Mouse (Mus musculus) erythroid progenitor cell, adult 5-6 weeks (primary cell): ENCODE results near the gene Usp2. TPM values are rescaled to one million over a fixed set of nuclear protein-coding genes. Genes with fewer than 3 reads are reported as not detected.

Source experiments
- ATAC-seq: replicated peaks from 2 replicates; pipeline ENCODE4 v1.8.0; 2016; ENCODE audit warnings: moderate number of reproducible peaks, mild to moderate bottlenecking, moderate TSS enrichment, inconsistent platforms; ENCODE audit not compliant: poor library complexity, low FRiP score, severe bottlenecking
- total RNA-seq, 2 experiments: library from RNA; stranded (forward) in 1 of 2; stranded (reverse) in 1 of 2; fragments of 150-400 nt in 1 of 2; fragments of 186-747, 209-891 nt in 1 of 2; gene quantifications; 2 replicates each; pipeline versions ENCODE4 v1.2.3 to v1.2.4; 2015 to 2017; ENCODE audit warnings: low replicate concordance in 2 of 2

Gene Usp2
- total RNA-seq, 2 experiments from 2014 or later, result not detected

- peak; percentile 91 for ATAC-seq
These were observed 46.4 kb downstream of the Usp2 start, which contains the start of the genes Gm49380 and Rnf26 for GRCm38 (mm10) chr9:44113105-44113789. TSS of gene Gm49380 (minus strand) at chr9:44113500. TSS of gene Rnf26 (minus strand) at chr9:44113517.

- no peak for ATAC-seq
These were observed 47.6 kb downstream of the Usp2 start for GRCm38 (mm10) chr9:44114453-44114852.

- ATAC-seq, result no peak
These were observed 48.8 kb downstream of the Usp2 start for GRCm38 (mm10) chr9:44115599-44115998.

- no peak for ATAC-seq
These were observed 49.4 kb downstream of the Usp2 start for GRCm38 (mm10) chr9:44116182-44116581.

DNA sequence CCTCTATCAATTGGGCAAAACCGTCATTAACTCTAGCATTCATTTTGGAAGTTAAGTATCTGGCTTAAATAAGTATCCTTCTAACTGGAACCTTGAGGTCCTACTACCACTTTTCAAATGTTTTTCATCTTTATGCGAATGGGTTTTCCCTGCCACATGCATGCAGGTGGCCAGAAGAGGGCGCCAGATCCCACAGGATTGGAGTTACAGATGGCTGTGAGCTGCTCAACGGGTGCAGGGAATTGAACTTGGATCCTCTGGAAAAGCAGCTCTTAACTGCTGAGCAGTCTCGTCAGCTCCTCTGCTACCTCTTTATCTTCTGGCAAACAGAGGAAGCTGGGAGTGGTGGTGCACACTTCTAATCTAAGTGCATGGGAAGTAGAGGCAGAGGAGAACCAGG is 52.2 kb downstream of the Usp2 start:
- peak; percentile 76 for ATAC-seq

GRCm38 (mm10) chr9:44119948-44120465 is 53.2 kb downstream of the Usp2 start:
- no peak for ATAC-seq

DNA sequence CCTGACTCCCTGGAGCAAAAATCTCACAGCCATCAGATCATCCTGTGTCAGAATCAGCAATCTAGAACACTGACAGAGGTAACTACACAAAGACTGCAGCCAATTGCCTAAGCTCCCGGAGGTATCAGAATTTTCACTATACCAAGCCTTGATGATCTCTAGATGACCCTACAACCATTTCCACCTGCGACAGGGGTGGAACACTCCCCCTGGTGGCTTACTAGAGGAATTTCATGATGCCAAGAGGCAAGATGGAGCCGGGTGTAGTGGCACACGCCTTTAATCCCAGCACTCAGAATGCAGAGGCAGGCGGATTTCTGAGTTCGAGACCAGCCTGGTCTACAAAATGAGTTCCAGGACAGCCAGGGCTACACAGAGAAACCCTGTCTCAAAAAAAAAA is 57.5 kb downstream of the Usp2 start:
- ATAC-seq, result peak; percentile 59; the same call in 1 of the 2 replicates

- ATAC-seq, result no peak
These were observed 58.2 kb downstream of the Usp2 start for GRCm38 (mm10) chr9:44125026-44125425.

DNA sequence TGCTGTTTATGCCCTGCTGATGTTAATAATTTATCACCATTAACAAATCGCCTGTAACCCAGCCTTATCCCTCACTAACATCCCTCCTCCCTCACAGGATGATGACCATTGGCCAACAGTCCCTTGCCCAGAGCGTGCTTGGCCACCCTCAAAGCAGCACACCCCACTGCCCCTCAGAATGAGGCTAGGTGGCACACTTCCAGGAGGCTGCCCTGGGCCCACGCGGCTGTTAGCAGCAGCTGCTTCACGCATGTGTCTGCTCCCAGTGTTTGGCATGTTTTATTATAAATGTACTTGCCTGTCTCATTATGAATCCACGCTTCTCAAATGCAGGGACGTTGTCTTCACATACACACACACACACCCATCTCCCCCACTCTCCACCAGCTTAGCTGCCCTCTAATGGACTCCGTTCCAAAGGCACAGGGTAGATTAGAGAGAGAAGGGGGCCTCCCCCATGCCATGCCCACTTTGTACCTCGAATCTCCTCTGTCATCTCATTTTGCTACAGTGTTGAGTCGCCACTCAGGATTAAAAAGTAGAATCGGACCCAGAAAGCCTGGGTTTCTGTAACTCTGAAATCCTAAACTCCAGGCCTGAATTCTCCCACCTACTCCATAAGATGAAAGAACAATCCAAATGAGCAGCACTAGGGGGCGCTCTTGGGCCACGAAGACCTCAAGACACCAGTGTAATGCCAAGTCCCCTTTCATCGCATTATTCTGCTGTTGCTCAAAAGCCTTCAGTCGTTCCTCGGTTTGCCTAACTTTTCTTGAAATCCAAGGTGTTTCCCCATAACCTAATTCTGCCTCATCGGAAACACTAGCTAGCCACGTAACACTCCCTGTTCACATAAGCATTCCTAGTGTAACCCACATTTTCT is 59.0 kb downstream of the Usp2 start:
- ATAC-seq, result peak; percentile 71

DNA sequence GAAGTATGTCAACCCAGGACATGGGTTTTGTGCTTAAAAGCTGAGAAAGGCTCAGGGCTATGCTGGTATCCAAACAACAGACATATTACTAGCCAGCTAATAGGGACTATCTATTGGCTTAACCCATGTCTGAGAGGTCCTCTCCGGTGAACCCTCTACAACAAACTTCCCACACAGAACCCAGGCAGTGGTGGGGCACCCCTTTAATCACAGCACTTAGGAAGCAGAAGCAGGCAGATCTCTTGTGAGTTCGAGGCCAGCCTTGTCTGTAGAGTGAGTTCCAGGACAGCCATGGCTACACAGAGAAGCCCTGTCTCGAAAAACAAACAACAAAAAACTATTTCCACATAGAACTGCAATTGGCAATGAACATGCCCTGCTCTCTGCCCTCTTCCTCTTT is 59.9 kb downstream of the Usp2 start:
- no peak for ATAC-seq

DNA sequence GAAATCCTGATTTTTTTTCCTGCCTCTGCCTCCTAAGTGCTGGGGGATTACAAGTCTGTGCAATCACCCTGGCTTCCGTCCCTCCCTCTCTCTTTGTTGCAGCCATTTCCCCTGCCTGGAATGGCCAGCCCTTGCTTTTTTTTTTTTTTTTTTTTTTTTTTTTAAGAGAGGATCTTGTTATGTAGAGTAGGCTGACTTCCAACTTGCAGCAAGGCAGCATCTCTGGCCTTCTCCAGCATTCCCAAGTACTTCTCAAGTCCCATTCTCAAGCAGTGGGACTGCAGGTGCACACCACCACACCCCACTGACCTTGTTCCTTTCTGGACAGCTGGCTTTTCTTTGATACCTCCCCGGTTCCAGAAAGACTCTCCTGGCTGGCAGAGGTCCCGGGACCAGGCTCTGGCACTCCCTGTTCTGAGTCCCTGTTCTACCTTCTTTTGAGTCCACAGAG is 60.6 kb downstream of the Usp2 start:
- no peak for ATAC-seq

DNA sequence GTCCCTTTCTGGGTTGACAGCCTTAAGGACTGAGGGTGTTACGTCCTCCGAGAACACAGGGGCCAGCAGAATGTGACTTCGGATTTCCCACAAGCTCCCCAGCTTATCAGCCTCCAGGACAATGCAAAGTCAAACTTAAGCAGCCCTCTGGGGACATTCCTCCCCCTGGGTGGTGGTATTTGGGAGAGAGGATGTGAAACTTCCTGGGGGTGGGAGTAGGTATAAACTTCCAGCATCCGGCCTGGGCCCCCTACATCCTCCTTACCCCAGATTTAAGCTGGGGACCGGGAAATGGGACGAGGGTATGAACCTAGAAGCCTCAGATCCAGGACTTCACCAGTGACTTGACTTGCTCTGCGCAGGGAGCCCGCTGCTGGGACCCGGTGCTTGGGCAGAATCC is 62.8 kb downstream of the Usp2 start:
- ATAC-seq, result no peak

DNA sequence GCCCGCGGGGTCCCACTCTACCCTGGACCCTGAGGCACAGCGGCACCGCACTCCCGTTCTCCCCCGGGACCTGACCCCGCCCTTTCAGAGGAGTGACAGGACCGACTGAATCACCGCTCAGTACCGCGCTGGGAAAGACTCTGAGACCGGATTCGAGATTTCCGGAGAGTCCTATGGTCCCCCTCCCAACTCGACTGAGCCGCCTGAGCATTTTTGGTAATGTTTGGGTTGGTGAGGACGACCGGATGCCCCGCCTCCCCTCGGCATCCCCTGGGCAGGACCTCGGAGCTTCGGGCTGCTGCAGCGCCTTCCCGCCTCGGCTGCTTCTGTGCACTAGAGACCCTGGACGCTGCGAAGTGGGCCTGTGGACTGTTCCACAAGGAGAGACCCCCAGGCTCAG is 63.2 kb downstream of the Usp2 start:
- no peak for ATAC-seq

- no peak for ATAC-seq
These were observed 63.9 kb downstream of the Usp2 start for GRCm38 (mm10) chr9:44130581-44131275.

DNA sequence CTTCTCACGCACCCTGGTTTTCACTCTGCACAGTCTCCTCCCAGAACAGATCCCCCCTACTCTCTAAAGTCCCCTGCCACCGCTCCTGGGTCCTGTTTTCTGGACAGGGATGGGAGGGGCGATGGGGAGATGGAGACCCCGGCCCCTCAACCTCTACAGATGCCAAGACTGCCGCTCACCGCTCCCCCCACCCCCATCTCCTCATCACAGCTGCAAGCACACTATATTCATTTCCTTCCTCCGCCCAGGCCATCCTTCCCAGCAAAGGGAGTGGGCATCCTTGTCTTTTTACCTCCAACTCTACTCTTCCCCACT is 64.4 kb downstream of the Usp2 start:
- ATAC-seq, result no peak

DNA sequence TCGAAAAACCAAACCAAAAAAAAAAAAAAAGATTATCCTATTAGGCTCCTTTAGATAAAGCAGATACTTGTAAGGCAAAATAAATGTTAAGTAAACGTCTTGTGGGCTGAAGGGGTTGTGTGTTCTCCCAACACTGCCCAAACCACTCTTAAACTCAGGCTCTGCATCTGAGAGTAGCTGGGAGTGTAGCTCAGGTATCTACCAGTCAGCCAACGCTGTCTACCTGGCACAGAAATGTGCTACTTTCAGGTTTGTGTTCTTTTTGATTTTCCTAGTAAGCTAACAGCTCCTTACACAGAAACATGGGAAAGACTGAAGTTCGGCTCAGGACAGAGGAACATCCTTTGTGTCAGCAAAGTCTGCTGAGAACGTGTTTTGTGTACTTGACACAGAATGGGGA is 65.4 kb downstream of the Usp2 start:
- no peak for ATAC-seq

- no peak for ATAC-seq
These were observed 66.5 kb downstream of the Usp2 start for GRCm38 (mm10) chr9:44133287-44133686.

DNA sequence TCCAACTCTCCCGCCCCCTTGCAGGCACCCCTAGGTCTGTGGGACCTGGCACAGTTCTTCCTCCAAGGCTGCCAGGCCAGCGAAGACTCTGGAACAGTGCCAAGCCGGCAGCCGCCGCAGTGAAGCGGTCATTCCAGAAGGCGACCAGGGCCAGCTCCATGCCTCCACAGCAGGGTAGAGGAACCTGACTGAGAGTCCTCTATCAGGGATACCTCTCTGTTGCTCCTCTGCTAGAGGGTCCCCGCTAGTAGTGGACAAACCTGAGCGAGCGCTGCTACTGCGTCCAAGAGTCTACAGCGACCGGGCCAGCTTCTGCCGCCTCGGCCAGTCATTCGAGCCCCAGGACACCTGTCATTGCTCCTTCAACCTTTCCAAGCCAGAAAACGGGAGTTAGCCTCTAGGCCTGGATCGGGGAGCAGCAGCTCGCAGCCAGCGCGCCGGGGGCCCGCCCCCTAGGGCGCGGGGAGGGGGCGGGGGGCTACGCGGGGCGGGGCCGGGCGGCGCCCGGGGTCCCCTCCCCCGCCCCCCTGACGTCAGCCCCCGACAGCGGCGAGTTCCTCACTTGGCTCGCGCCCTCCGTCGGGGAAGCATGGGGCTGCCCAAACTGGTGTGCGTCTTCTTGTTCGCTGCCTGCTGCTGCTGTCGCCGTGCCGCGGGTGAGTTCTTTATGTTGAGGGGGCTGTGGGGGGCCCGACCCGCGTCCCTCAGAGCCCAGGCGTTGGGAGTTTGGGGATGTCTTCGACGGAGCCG is 67.5 kb downstream of the Usp2 start, which contains the start of gene Mcam:
Gene Mcam, plus strand, starts transcription at position 369 of the 750 bp plus-strand sequence.
- ATAC-seq, result no peak

GRCm38 (mm10) chr9:44134851-44135730 is 68.3 kb downstream of the Usp2 start:
- ATAC-seq, result no peak
